Mouse (Mus musculus) thymus, adult 2 months (tissue): ENCODE data around the gene Coro1a. TPM values are rescaled to one million over a fixed set of nuclear protein-coding genes. Genes with fewer than 3 reads are reported as not detected.

Source experiments
- DNase-seq: peaks from one replicate; pipeline ENCODE4 v3.0.0; 2021
- H3K27ac ChIP-seq: fragments of 200-500 bp; 2 replicates; pipeline ENCODE4 v1.5.1; 2012; ENCODE audit warnings: low read length, control low read depth; ENCODE audit not compliant: control insufficient read depth, insufficient read depth
- H3K27me3 ChIP-seq: fragments of 200-500 bp; 2 replicates; pipeline ENCODE4 v1.6.1; 2012; ENCODE audit warnings: mild to moderate bottlenecking, low read length, moderate library complexity, mixed read lengths; ENCODE audit not compliant: control insufficient read depth, insufficient read depth
- H3K36me3 ChIP-seq: fragments of 200-500 bp; 2 replicates; pipeline ENCODE4 v1.6.1; 2012; ENCODE audit warnings: mild to moderate bottlenecking, low read length, moderate library complexity; ENCODE audit not compliant: control insufficient read depth, insufficient read depth
- H3K4me1 ChIP-seq: fragments of 200-500 bp; replicated peaks from 2 replicates; pipeline ENCODE4 v1.6.1; 2012; ENCODE audit warnings: low read length; ENCODE audit not compliant: control insufficient read depth, insufficient read depth
- H3K4me3 ChIP-seq: fragments of 200-500 bp; 2 replicates; pipeline ENCODE4 v1.5.1; 2012; ENCODE audit warnings: mild to moderate bottlenecking, low read length, control low read depth, moderate library complexity; ENCODE audit not compliant: control insufficient read depth, insufficient read depth
- CTCF ChIP-seq: fragments of 200-500 bp; IDR thresholded peaks from 2 replicates; pipeline ENCODE4 v1.5.1; 2012; ENCODE audit warnings: mild to moderate bottlenecking, control low read depth, low read length, moderate library complexity, borderline replicate concordance; ENCODE audit not compliant: control insufficient read depth, poor library complexity, insufficient read depth; ENCODE audit errors: extremely low read depth
- POLR2A ChIP-seq: fragments of 200-500 bp; IDR thresholded peaks from 2 replicates; pipeline ENCODE4 v1.6.1; 2012; ENCODE audit warnings: mild to moderate bottlenecking, low read length, control low read depth, moderate library complexity; ENCODE audit not compliant: control insufficient read depth, poor library complexity, insufficient read depth; ENCODE audit errors: extremely low read depth
- WGBS: fragments of 180-500 bp; shearing (Covaris S2); methylation state at CpG from one replicate; pipeline ENCODE4 v1.1.7; 2018; 5-methylcytosine and 5-hydroxymethylcytosine counted together
- polyA plus RNA-seq: library from polyadenylated mRNA; depleted of rRNA; stranded (reverse); fragments of >200 nt; gene quantifications from 2 replicates; pipeline ENCODE4 v1.2.3, GENCODE M21; 2012

Coro1a gene
- polyA plus RNA-seq, 1 experiment, result 2,939 TPM

DNA sequence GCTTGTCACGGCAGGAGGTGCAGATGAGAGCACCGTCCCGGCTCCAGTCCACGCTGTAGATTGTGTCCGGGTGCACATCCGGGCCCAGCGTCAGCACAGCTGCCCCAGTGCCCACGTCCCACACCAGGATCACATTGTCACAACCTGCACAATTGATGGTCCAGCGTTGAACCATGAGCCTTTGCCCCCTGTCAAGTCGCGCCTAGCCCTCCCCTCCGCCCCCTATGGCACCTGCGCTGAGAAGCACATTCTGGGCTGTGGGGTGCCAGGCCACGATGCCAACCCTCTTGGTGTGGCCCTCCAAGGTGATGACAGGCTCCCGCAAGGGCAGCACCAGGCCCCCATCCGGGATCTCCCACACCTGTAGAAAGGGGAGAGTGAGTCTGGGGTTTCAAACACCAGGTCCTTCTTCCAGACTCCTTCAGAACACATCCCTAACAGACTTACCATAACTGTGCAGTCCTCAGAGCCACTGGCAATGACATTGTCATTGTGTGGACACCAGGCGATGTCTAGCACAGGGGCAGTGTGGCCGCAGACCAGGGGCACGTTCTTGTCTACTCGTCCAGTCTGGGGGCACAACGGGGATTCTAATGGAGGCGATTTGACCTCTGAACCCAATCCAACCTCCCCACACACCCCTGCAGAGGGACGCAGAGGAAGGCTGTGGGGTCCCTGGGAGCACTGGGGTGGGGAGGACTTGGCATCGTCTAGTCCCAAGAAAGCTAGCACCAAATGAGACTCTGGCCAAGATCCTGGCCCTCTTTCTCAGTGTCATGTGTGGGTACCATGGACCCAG, 5.8 kb downstream of the Coro1a start:
- TF ChIP-seq CTCF, result no peak
- peak overlapping the region; percentile 98 for H3K27ac ChIP-seq
- H3K4me1 ChIP-seq, result peaks cover 46% of the 10 kb centered on the region
- WGBS, result 30% methylated on average over 24 of the region's 24 CpGs
- no peaks in the 10 kb centered on the region for H3K27me3 ChIP-seq
- H3K4me3 ChIP-seq, result peak overlapping the region; percentile 88
- DNase-seq, result peak; percentile 45
- peaks cover 39% of the 10 kb centered on the region for H3K36me3 ChIP-seq

- Histone ChIP-seq H3K36me3 (peaks cover 39% of the 10 kb centered on the region), H3K27ac (peak overlapping the region; percentile 98), H3K4me1 (peaks cover 47% of the 10 kb centered on the region), H3K27me3 (no peaks in the 10 kb centered on the region), H3K4me3 (peak overlapping the region; percentile 88)
- TF ChIP-seq POLR2A, result no peak
- peak; percentile 93; the same call in 1 of the 2 replicates for TF ChIP-seq CTCF
- under 1% methylated on average over 11 of the region's 11 CpGs for WGBS
- peak; percentile 96 for DNase-seq
Measured at GRCm38 (mm10) chr7:126701070-126701469, 6.5 kb downstream of the Coro1a start.

DNA sequence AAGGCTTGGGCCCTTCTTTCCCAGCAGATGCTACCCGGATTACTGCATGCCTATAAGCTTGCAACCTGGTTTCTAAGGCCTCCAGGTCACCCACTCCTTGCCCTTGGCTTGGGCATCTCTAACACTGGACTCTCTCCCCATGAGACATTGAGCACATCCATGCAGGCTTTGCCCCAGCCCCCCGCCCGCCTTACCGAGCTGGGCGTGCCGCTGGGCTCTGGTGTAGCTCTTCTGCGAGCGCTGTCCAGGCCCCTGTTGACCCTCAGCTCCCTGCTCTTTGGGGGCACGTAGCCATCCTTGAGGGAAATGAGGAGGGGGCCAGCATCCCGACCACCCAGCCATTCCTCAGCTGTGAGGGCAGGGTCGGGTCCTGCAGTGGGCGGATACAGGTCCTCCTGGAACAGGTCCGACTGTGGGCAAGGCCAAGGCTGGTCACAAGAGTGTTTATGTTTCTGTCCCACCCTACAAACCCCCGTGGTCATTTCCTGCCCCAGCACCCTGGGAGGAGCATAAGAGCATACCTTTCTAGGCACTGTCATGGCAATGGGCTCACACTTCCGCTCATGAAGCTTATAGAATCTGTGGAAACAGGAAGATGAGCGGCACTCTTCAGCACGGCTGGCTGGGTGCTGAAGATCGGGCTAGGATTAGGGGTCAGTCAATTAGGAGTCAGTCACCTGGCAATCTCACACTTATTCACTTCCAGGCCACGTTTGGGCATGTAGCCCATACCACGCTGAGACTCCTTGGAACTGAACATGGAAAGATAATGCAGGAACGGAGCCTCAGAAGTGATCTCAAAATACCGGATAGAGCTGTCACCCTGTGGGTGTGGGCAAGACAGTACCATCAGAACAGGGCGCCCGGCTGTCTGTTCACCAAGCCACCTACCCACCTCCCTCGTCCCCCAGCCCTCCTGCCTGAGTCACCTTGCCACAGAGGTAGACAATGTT, 7.2 kb downstream of the Coro1a start:
- peak overlapping the region; percentile 88 for H3K4me3 ChIP-seq
- no peak for DNase-seq
- no peaks in the 10 kb centered on the region for H3K27me3 ChIP-seq
- H3K4me1 ChIP-seq, result peaks cover 40% of the 10 kb centered on the region
- peaks cover 39% of the 10 kb centered on the region for H3K36me3 ChIP-seq
- H3K27ac ChIP-seq, result peak overlapping the region; percentile 4; the same call in 1 of the 2 replicates
- TF ChIP-seq POLR2A, result no peak
- TF ChIP-seq CTCF, result no peak
- 92% methylated on average over 25 of the region's 25 CpGs for WGBS

DNA sequence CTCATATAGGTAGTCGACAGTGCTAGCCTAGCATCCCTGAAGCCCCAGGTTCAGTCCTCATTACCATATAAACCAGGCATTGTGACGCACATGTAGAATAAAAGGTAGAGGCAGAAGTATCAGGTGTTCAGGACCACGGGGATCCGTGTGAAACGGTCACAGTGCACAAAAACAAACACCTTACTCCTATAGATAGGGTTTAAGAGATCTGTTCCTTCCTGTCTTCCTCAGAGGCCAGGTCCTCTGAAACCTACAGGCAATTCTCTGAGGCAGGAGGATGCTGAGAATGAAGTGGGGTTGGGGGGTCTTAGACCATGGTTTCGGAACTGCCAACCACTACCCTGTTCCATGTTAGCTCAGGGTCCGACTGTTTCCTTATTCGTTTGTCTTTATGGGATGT, 9.7 kb downstream of the Coro1a start:
- H3K27ac ChIP-seq, result no peak overlapping the region
- H3K4me3 ChIP-seq, result no peak overlapping the region
- no peak for DNase-seq
- peaks cover 36% of the 10 kb centered on the region for H3K4me1 ChIP-seq
- peaks cover 36% of the 10 kb centered on the region for H3K36me3 ChIP-seq
- no peaks in the 10 kb centered on the region for H3K27me3 ChIP-seq
- 84% methylated on average over 8 of the region's 8 CpGs for WGBS
- TF ChIP-seq CTCF (no peak), POLR2A (no peak)

DNA sequence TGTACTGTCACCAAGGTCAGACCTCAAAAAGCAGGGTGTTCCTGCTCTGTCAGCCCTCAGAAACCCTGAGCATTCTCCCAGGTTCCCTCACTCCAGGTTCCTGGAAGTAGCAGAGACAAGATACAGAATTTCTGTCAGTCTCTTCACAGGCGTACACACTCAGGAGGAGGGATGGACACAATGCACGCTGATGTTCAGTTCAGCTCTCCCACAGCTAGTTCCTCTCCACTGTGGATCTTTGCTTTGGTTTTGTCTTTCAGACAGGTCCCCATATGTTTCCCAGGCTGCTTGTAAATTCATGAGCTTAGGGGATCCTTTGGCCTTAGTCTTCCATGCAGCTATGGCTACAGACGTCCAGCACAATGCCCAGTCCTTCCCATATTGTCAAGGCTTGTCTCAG, 10.7 kb downstream of the Coro1a start:
- 68% methylated on average over 3 of the region's 3 CpGs for whole genome bisulfite sequencing
- Histone ChIP-seq H3K4me1 (peaks cover 33% of the 10 kb centered on the region), H3K36me3 (peaks cover 30% of the 10 kb centered on the region), H3K27me3 (no peaks in the 10 kb centered on the region), H3K4me3 (no peak overlapping the region), H3K27ac (no peak overlapping the region)
- TF ChIP-seq CTCF (no peak), POLR2A (no peak)
- no peak for DNase-seq

GRCm38 (mm10) chr7:126696303-126696702, 11.3 kb downstream of the Coro1a start:
- H3K4me1 ChIP-seq, result peaks cover 31% of the 10 kb centered on the region
- WGBS, result 9% methylated on average over 17 of the region's 17 CpGs
- peaks cover 26% of the 10 kb centered on the region for H3K36me3 ChIP-seq
- peak overlapping the region; percentile 93 for H3K4me3 ChIP-seq
- peak; percentile 16 for DNase-seq
- TF ChIP-seq POLR2A (no peak), CTCF (no peak)
- H3K27ac ChIP-seq, result peak overlapping the region; percentile 10; the same call in 1 of the 2 replicates
- no peaks in the 10 kb centered on the region for H3K27me3 ChIP-seq
